8 mouse cellular contexts compared by ENCODE assay signal in the genomic region with DNA sequence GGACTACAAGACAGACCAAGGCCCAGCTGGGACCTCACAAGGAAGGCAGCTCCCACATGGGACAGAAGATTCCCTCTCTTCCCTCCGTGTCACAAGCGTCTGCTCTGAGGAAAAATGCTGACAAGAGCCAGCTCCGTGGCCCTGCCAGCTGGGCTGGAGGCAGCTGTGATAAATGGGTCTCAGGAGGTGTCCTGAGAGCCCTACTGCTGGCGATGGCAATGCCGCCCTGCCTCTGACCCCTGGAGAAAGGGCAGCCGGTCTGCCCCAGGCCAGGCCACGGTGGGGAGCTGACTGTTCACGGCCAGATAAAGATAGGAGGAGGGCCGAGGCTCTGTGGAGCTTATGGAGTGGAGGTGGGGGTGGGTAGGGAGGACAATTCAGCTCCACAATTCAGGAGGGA.
DNase-seq lines count a peak whose midpoint lies in the region; ATAC-seq and TF ChIP-seq lines count a peak whose summit lies in the region.
"Had no signal": no experiment of that assay in that cellular context is flagged by ENCODE, and none has a peak within 500 bp of the region (broad histone marks: within the 10 kb centered on the region; RNA-seq: fewer than 3 reads in every experiment).

No protein-coding gene starts in this region.

- peaks cover 22% of the 10 kb centered on the region; the same call in 1 of the 2 replicates for H3K4me1 ChIP-seq in lung, postnatal 0 days (ENCODE audit: insufficient read depth, low read depth, low read length)
- peaks cover 100% of the 10 kb centered on the region for H3K4me1 ChIP-seq in forebrain, embryonic 12.5 days
- H3K4me1 ChIP-seq in thymus, adult 2 months (replicated peaks; ENCODE audit: control insufficient read depth, insufficient read depth, low read length): peaks cover 24% of the 10 kb centered on the region

- H3K4me2 ChIP-seq in lung, postnatal 0 days (replicated peaks; ENCODE audit: low read depth, low read length): no peak overlapping the region
- H3K4me2 ChIP-seq in forebrain, embryonic 12.5 days: no peak overlapping the region
- H3K4me2 ChIP-seq: embryonic facial prominence, embryonic 13.5 days had no signal

- H3K4me3 ChIP-seq in lung, postnatal 0 days (ENCODE audit: low read depth, low read length): no peak overlapping the region
- no peak overlapping the region for H3K4me3 ChIP-seq in forebrain, embryonic 12.5 days (replicated peaks)
- H3K4me3 ChIP-seq in thymus, adult 2 months (ENCODE audit: control insufficient read depth, insufficient read depth, low read length): no peak overlapping the region
- H3K4me3 ChIP-seq: embryonic facial prominence, embryonic 13.5 days had no signal

- H3K9ac ChIP-seq in lung, postnatal 0 days (replicated peaks; ENCODE audit: low read depth): no peak overlapping the region
- H3K9ac ChIP-seq in forebrain, embryonic 12.5 days: peak overlapping the region; percentile 17; the same call in 1 of the 2 replicates

- no peak for TF ChIP-seq EP300 in lung, postnatal 0 days (IDR thresholded peaks at IDR 0.05)

- H3K27ac ChIP-seq in lung, postnatal 0 days (ENCODE audit: low read length): no peak overlapping the region
- H3K27ac ChIP-seq in forebrain, embryonic 12.5 days: peak overlapping the region; percentile 75
- H3K27ac ChIP-seq in thymus, adult 2 months (ENCODE audit: control insufficient read depth, insufficient read depth, low read length): no peak overlapping the region

- DNase-seq in lung, postnatal 0 days (ENCODE audit: low spot score): peak; percentile 11
- DNase-seq in lung, postnatal 14 days: no peak
- peak; percentile 27 to 31 for DNase-seq in heart, postnatal 36 days
- peak; percentile 44 for DNase-seq in retina, embryonic 14.5 days (ENCODE audit: low spot score)
- no peak for DNase-seq in left cerebral cortex, adult 18-20 months (ENCODE audit: low spot score in 2 of 2)
- DNase-seq in thymus, adult 2 months: no peak

- H3K27me3 ChIP-seq in lung, postnatal 0 days (replicated peaks; ENCODE audit: insufficient read depth, low read length): no peaks in the 10 kb centered on the region
- H3K27me3 ChIP-seq in forebrain, embryonic 12.5 days: peaks cover 11% of the 10 kb centered on the region; the same call in 1 of the 2 replicates
- no peaks in the 10 kb centered on the region for H3K27me3 ChIP-seq in thymus, adult 2 months (ENCODE audit: control insufficient read depth, insufficient read depth, low read length)
- H3K27me3 ChIP-seq: embryonic facial prominence, embryonic 13.5 days had no signal

- no peak for ATAC-seq in lung, postnatal 0 days
- no peak for ATAC-seq in forebrain, embryonic 12.5 days (ENCODE audit: low FRiP score)

- no peaks in the 10 kb centered on the region for H3K9me3 ChIP-seq in lung, postnatal 0 days (ENCODE audit: low read length)
- H3K9me3 ChIP-seq in forebrain, embryonic 12.5 days: no peaks in the 10 kb centered on the region
- H3K9me3 ChIP-seq: embryonic facial prominence, embryonic 13.5 days had no signal

- 32% methylated on average over 9 of the region's 9 CpGs for WGBS in lung, postnatal 0 days
- WGBS in forebrain, embryonic 12.5 days: 9% methylated on average over 9 of the region's 9 CpGs
- 93% methylated on average over 9 of the region's 9 CpGs for WGBS in thymus, adult 2 months

- no peaks in the 10 kb centered on the region for H3K36me3 ChIP-seq in lung, postnatal 0 days (ENCODE audit: insufficient read depth, low read length)
- H3K36me3 ChIP-seq in forebrain, embryonic 12.5 days (replicated peaks): no peaks in the 10 kb centered on the region
- no peaks in the 10 kb centered on the region for H3K36me3 ChIP-seq in thymus, adult 2 months (ENCODE audit: control insufficient read depth, insufficient read depth, low read length)
- H3K36me3 ChIP-seq: embryonic facial prominence, embryonic 13.5 days had no signal

- TF ChIP-seq CTCF in lung, postnatal 0 days (IDR thresholded peaks at IDR 0.05): no peak
- no peak for TF ChIP-seq CTCF in thymus, adult 2 months (IDR thresholded peaks at IDR 0.05; ENCODE audit: borderline replicate concordance, control insufficient read depth, extremely low read depth, insufficient read depth, low read length, poor library complexity)

- intact Hi-C loops in heart, postnatal 36 days (cut with DNase I): no loop called here

- TF ChIP-seq POLR2A in thymus, adult 2 months (IDR thresholded peaks at IDR 0.05; ENCODE audit: control insufficient read depth, extremely low read depth, insufficient read depth, low read length, poor library complexity): no peak

Comparison
In these comparisons a context has a peak if more than half of its experiments do, and no peak if none do; other contexts are left out.
1. DNase-seq: peak in lung, postnatal 0 days (single experiment), heart, postnatal 36 days (2 of 2) and retina, embryonic 14.5 days (single experiment); none in lung, postnatal 14 days (single experiment), left cerebral cortex, adult 18-20 months (0 of 2) and thymus, adult 2 months (single experiment).